Mouse (Mus musculus): ENCODE results near the gene Serpina5. TPM values are rescaled to one million over a fixed set of nuclear protein-coding genes. Genes with fewer than 3 reads are reported as not detected.
"Not testable (repeated sequence)": the region's sequence is repeated elsewhere in the genome, so short reads cannot be mapped to it uniquely, and the experiment has no call there.

The Serpina5 gene
- total RNA-seq (2021): not detected
- long read RNA-seq, experiment 1: 0 reads
- long read RNA-seq, experiment 2: 0 reads

- intact Hi-C loops (cut with DNase I): no loop called here
- no peak for DNase-seq
Observed at GRCm38 (mm10) chr12:104100768-104101167, at the start of gene Serpina5. TSS of gene Serpina5 (plus strand) at chr12:104101113.

GRCm38 (mm10) chr12:104053995-104054394 is 46.9 kb upstream of the Serpina5 start:
- intact Hi-C loops (cut with DNase I): no loop called here
- no peak for DNase-seq

GRCm38 (mm10) chr12:104055755-104056154 is 45.2 kb upstream of the Serpina5 start:
- intact Hi-C loops (cut with DNase I): no loop called here
- DNase-seq: no peak

GRCm38 (mm10) chr12:104057050-104057449 is 43.9 kb upstream of the Serpina5 start:
- DNase-seq: peak; percentile 24 to 43
- intact Hi-C loops (cut with DNase I): no loop called here

GRCm38 (mm10) chr12:104057531-104057930 is 43.4 kb upstream of the Serpina5 start:
- no peak for DNase-seq
- intact Hi-C loops (cut with DNase I): no loop called here

GRCm38 (mm10) chr12:104060126-104060525 is 40.8 kb upstream of the Serpina5 start:
- intact Hi-C loops (cut with DNase I): no loop called here
- DNase-seq: no peak

- DNase-seq: no peak
- intact Hi-C loops (cut with DNase I): no loop called here
Observed at GRCm38 (mm10) chr12:104061862-104062261, 39.1 kb upstream of the Serpina5 start.

GRCm38 (mm10) chr12:104064532-104064931 is 36.4 kb upstream of the Serpina5 start:
- no peak for DNase-seq

GRCm38 (mm10) chr12:104064996-104065395 is 35.9 kb upstream of the Serpina5 start:
- no peak for DNase-seq
- intact Hi-C loops (cut with DNase I): loop anchor here (5.0 kb wide), 1 partner anchor 33 kb away; no protein-coding TSS in a partner anchor

More at GRCm38 (mm10) chr12:104064532-104064931, 36.4 kb upstream of the Serpina5 start:
- intact Hi-C loops (cut with DNase I): no loop called here

GRCm38 (mm10) chr12:104066241-104066640 is 34.7 kb upstream of the Serpina5 start:
- DNase-seq: peak; percentile 65 to 80
- intact Hi-C loops (cut with DNase I): loop anchor here (1.0 to 5.0 kb wide), 2 partner anchors 34 to 352 kb away; no protein-coding TSS in a partner anchor

GRCm38 (mm10) chr12:104067549-104067948 is 33.4 kb upstream of the Serpina5 start:
- intact Hi-C loops (cut with DNase I): loop anchor here (5.0 kb wide), 1 partner anchor 35 kb away; no protein-coding TSS in a partner anchor
- DNase-seq: peak; percentile 59 to 79

GRCm38 (mm10) chr12:104069620-104070019 is 31.3 kb upstream of the Serpina5 start:
- intact Hi-C loops (cut with DNase I): loop anchor here (1.0 to 5.0 kb wide), 2 partner anchors 37 to 74 kb away; no protein-coding TSS in a partner anchor
- DNase-seq: peak; percentile 80 to 89

- intact Hi-C loops (cut with DNase I): no loop called here
- no peak for DNase-seq
Observed at GRCm38 (mm10) chr12:104071708-104072107, 29.2 kb upstream of the Serpina5 start.

GRCm38 (mm10) chr12:104072286-104072685 is 28.6 kb upstream of the Serpina5 start:
- DNase-seq: no peak
- intact Hi-C loops (cut with DNase I): no loop called here

- intact Hi-C loops (cut with DNase I): no loop called here
- DNase-seq: no peak
Observed at GRCm38 (mm10) chr12:104090119-104090518, 10.8 kb upstream of the Serpina5 start.

GRCm38 (mm10) chr12:104091303-104091702 is 9.6 kb upstream of the Serpina5 start:
- intact Hi-C loops (cut with DNase I): no loop called here
- DNase-seq: no peak

- intact Hi-C loops (cut with DNase I): no loop called here
- DNase-seq: no peak
Observed at GRCm38 (mm10) chr12:104105847-104106246, 4.9 kb downstream of the Serpina5 start.

GRCm38 (mm10) chr12:104106919-104107318 is 6.0 kb downstream of the Serpina5 start:
- intact Hi-C loops (cut with DNase I): no loop called here
- DNase-seq: no peak

- intact Hi-C loops (cut with DNase I): no loop called here
- DNase-seq: no peak
Observed at GRCm38 (mm10) chr12:104108507-104108906, 7.6 kb downstream of the Serpina5 start.

- intact Hi-C loops (cut with DNase I); DNase-seq: not testable (repeated sequence)
Observed at GRCm38 (mm10) chr12:104112333-104112732, 11.4 kb downstream of the Serpina5 start, which contains the start of gene Serpina3a. TSS of gene Serpina3a (plus strand) at chr12:104112724.

- no peak for DNase-seq
- intact Hi-C loops (cut with DNase I): no loop called here
Observed at GRCm38 (mm10) chr12:104114921-104115579, 14.1 kb downstream of the Serpina5 start.

- intact Hi-C loops (cut with DNase I): no loop called here
- DNase-seq: no peak
Observed at GRCm38 (mm10) chr12:104123097-104123496, 22.2 kb downstream of the Serpina5 start.

Data from heart, postnatal 14 days (tissue).